Mouse (Mus musculus): ENCODE measurements at regions not wholly inside any gene's neighbourhood (a gene's known extent, or its start where the extent isn't known, plus 50 kb on each side); places are given as distances from the start of the nearest gene placed in this dataset.

DNA sequence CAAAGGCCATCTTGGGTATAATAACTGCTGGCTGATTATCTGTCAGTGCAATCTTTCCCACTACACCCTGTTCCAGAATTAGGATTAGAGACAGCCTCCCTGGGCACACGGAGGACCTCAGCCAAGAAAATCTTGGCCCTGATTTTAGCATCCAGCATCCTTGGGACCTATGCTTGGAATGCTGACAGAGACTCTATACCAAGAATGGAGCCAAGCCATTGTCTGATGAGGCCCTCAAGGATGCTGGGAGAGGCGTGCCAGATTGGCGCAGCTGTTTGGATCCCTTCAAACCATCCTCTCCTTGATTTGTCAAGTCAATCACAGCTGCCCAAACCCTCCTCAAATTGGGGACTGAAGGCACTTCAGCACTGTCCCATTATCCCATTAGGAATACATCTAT is 94.2 kb downstream of the Rbm43 start:
- WGBS, result 78% methylated on average over 3 of the region's 3 CpGs
- H3K36me3 ChIP-seq (ENCODE audit: control insufficient read depth, insufficient read depth), result no peaks in the 10 kb centered on the region
- ATAC-seq (replicated peaks; ENCODE audit: extremely low read depth, insufficient read depth, low FRiP score), result no peak

DNA sequence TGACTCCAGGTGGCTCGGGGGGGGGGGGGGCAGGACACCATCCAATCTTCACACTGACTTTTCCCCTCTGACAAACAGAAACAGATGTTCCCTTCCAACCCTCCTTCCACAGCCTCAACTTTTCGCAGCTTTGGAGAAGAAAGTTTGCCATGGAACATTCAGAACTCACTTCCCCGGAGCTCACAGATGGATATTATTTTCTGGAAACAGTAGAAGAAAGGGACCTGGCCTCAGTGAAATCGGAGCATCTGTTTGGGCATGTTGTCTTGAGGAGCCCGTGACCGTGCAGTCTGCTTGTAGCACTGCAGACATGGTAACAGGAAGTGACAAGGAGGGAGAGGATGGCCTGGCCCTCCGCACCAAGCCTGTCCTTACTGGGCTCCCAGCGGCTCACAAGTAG is 90.1 kb downstream of the Rbm43 start:
- no peak for ATAC-seq (replicated peaks; ENCODE audit: extremely low read depth, insufficient read depth, low FRiP score)
- 74% methylated on average over 8 of the region's 8 CpGs for WGBS

More for the DNA sequence above, 94.2 kb downstream of the Rbm43 start:
- no peaks in the 10 kb centered on the region for H3K4me1 ChIP-seq (ENCODE audit: control insufficient read depth, insufficient read depth, low read length)
- H3K4me3 ChIP-seq (ENCODE audit: low read length), result no peak overlapping the region
- H3K27ac ChIP-seq (ENCODE audit: low read length), result no peak overlapping the region
- H3K9ac ChIP-seq (ENCODE audit: low read length), result no peak overlapping the region
- H3K4me2 ChIP-seq (ENCODE audit: low read depth, low read length), result no peak overlapping the region
- no peaks in the 10 kb centered on the region for H3K27me3 ChIP-seq (ENCODE audit: control insufficient read depth, insufficient read depth, low read length)
- no peaks in the 10 kb centered on the region for H3K9me3 ChIP-seq (replicated peaks; ENCODE audit: control insufficient read depth, low read length)

DNA sequence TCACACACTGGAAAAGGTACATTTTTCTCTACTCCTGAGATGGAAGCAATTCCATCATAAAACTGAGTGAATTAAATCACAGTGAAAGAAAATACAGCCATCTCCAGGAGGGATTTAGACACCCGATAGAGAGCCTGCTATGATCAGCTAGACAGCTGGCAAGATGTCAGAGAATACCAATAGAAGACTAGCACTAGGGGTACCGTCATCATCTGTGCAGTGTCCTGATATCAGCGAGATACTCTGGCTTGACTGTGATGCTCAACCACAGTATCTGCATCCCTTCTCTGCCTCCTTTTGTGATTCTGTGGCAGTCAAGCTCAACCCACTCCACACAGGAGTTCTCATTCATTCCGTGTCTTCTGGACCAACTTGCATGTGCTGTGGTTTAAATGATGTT is 87.4 kb downstream of the Rbm43 start:
- no peak for ATAC-seq (replicated peaks; ENCODE audit: extremely low read depth, insufficient read depth, low FRiP score)
- H3K27me3 ChIP-seq (ENCODE audit: control insufficient read depth, insufficient read depth, low read length), result no peaks in the 10 kb centered on the region

More for the DNA sequence above, 90.1 kb downstream of the Rbm43 start:
- H3K4me3 ChIP-seq (ENCODE audit: low read length), result no peak overlapping the region
- no peak overlapping the region for H3K27ac ChIP-seq (ENCODE audit: low read length)
- no peak overlapping the region for H3K9ac ChIP-seq (ENCODE audit: low read length)
- no peaks in the 10 kb centered on the region for H3K36me3 ChIP-seq (ENCODE audit: control insufficient read depth, insufficient read depth)
- no peaks in the 10 kb centered on the region for H3K27me3 ChIP-seq (ENCODE audit: control insufficient read depth, insufficient read depth, low read length)
- no peaks in the 10 kb centered on the region for H3K4me1 ChIP-seq (ENCODE audit: control insufficient read depth, insufficient read depth, low read length)
- no peak overlapping the region for H3K4me2 ChIP-seq (ENCODE audit: low read depth, low read length)
- H3K9me3 ChIP-seq (replicated peaks; ENCODE audit: control insufficient read depth, low read length), result no peaks in the 10 kb centered on the region

DNA sequence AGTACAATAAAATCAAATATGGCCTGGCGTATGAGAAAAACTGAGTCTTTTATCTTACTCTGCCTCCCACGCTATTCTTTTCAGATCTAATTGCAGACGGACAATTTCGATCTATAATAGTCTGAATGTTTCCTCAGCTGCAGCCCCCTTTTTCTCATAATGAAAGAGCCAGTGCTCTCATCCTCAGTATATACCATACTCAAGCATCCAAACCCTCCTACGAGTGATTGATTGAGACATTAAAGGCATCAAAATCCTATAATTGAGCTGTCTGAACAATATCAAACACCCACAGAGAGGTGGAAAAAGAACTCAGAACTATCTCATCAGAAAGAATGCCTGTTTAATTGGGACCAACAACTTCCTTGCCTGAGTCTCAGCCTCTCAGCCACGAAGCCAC is 87.0 kb downstream of the Rbm43 start:
- H3K27me3 ChIP-seq (ENCODE audit: control insufficient read depth, insufficient read depth, low read length), result no peaks in the 10 kb centered on the region
- no peak overlapping the region for H3K4me2 ChIP-seq (ENCODE audit: low read depth, low read length)
- H3K9ac ChIP-seq (ENCODE audit: low read length), result no peak overlapping the region
- no peak overlapping the region for H3K27ac ChIP-seq (ENCODE audit: low read length)
- no peaks in the 10 kb centered on the region for H3K9me3 ChIP-seq (replicated peaks; ENCODE audit: control insufficient read depth, low read length)
- no peaks in the 10 kb centered on the region for H3K36me3 ChIP-seq (ENCODE audit: control insufficient read depth, insufficient read depth)
- no peak for ATAC-seq (replicated peaks; ENCODE audit: extremely low read depth, insufficient read depth, low FRiP score)
- no peaks in the 10 kb centered on the region for H3K4me1 ChIP-seq (ENCODE audit: control insufficient read depth, insufficient read depth, low read length)
- 77% methylated on average over 6 of the region's 6 CpGs for WGBS
- H3K4me3 ChIP-seq (ENCODE audit: low read length), result no peak overlapping the region

More for the DNA sequence above, 87.4 kb downstream of the Rbm43 start:
- Histone ChIP-seq H3K4me2 (ENCODE audit: low read depth, low read length) (no peak overlapping the region), H3K9ac (ENCODE audit: low read length) (no peak overlapping the region), H3K9me3 (replicated peaks; ENCODE audit: control insufficient read depth, low read length) (no peaks in the 10 kb centered on the region), H3K4me3 (ENCODE audit: low read length) (no peak overlapping the region), H3K36me3 (ENCODE audit: control insufficient read depth, insufficient read depth) (no peaks in the 10 kb centered on the region), H3K4me1 (ENCODE audit: control insufficient read depth, insufficient read depth, low read length) (no peaks in the 10 kb centered on the region), H3K27ac (ENCODE audit: low read length) (no peak overlapping the region)
- 68% methylated on average over 4 of the region's 4 CpGs for WGBS

DNA sequence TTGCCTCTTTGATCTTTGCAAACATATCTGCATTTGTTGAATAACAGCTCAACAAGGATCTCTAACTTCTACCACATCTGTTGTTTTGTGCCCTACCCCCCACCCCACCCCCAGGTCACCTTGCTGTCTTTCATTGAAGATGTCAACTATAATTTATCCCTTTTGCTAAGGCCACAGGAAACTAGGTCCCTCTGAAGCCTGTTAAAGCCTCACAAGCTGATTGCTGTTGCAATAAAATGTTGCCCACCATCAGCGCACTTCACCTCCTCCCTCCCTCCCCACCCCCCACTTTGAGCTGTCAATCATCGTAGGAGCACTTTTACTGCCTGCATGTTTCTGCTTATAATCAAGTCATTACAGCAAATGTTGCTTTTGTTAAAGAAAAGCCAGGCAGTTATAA is 86.5 kb downstream of the Rbm43 start:
- H3K9ac ChIP-seq (ENCODE audit: low read length), result no peak overlapping the region

DNA sequence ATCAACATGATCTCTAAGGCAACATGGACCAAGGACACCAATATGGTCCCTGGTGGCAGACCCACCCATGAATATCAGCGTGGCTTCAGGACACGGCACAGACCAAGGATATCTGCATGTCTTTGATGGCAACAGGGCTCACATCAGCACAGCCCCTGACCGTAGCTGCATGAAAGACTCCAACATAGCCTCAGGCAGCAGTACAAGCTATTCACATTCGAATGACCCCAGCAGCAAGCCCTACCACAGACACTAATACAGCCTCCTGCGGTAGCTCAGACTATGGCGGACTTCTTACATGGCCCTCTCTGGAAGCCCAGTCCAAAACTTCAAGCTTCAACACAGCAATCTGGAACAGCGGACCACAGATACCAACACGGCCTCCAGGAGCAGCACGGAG is 84.4 kb downstream of the Rbm43 start:
- Histone ChIP-seq H3K36me3 (ENCODE audit: control insufficient read depth, insufficient read depth) (no peaks in the 10 kb centered on the region), H3K27me3 (ENCODE audit: control insufficient read depth, insufficient read depth, low read length) (no peaks in the 10 kb centered on the region), H3K4me1 (ENCODE audit: control insufficient read depth, insufficient read depth, low read length) (no peaks in the 10 kb centered on the region), H3K4me3 (ENCODE audit: low read length) (no peak overlapping the region), H3K27ac (ENCODE audit: low read length) (no peak overlapping the region), H3K4me2 (ENCODE audit: low read depth, low read length) (no peak overlapping the region), H3K9ac (ENCODE audit: low read length) (no peak overlapping the region), H3K9me3 (replicated peaks; ENCODE audit: control insufficient read depth, low read length) (no peaks in the 10 kb centered on the region)
- WGBS, result 86% methylated on average over 9 of the region's 9 CpGs
- no peak for ATAC-seq (replicated peaks; ENCODE audit: extremely low read depth, insufficient read depth, low FRiP score)

More for the DNA sequence above, 86.5 kb downstream of the Rbm43 start:
- Histone ChIP-seq H3K4me3 (ENCODE audit: low read length) (no peak overlapping the region), H3K4me1 (ENCODE audit: control insufficient read depth, insufficient read depth, low read length) (no peaks in the 10 kb centered on the region), H3K27me3 (ENCODE audit: control insufficient read depth, insufficient read depth, low read length) (no peaks in the 10 kb centered on the region), H3K27ac (ENCODE audit: low read length) (no peak overlapping the region), H3K4me2 (ENCODE audit: low read depth, low read length) (no peak overlapping the region), H3K36me3 (ENCODE audit: control insufficient read depth, insufficient read depth) (no peaks in the 10 kb centered on the region), H3K9me3 (replicated peaks; ENCODE audit: control insufficient read depth, low read length) (no peaks in the 10 kb centered on the region)
- WGBS, result 38% methylated on average over 2 of the region's 2 CpGs
- ATAC-seq (replicated peaks; ENCODE audit: extremely low read depth, insufficient read depth, low FRiP score), result no peak

DNA sequence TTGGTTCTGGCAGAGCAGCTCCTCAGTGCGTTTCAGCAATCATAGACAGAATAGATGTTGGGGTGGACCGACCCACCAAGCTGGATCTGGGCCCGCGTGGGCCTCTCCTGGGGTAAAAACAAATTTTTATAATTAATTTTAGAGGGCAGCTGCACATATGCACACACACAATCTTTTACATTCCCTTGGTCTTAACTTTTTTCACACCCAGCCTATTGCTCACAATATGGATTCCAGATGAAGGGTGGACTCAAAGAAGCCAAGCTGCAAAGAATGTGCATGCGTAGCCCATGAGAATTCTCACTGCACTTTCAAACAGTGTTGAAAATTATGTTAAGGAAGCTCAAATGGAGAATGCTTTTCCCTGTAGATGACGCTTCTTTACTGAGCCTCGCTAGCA is 83.3 kb downstream of the Rbm43 start:
- Histone ChIP-seq H3K27me3 (ENCODE audit: control insufficient read depth, insufficient read depth, low read length) (no peaks in the 10 kb centered on the region), H3K4me1 (ENCODE audit: control insufficient read depth, insufficient read depth, low read length) (no peaks in the 10 kb centered on the region), H3K36me3 (ENCODE audit: control insufficient read depth, insufficient read depth) (no peaks in the 10 kb centered on the region), H3K27ac (ENCODE audit: low read length) (no peak overlapping the region), H3K4me3 (ENCODE audit: low read length) (no peak overlapping the region), H3K9me3 (replicated peaks; ENCODE audit: control insufficient read depth, low read length) (no peaks in the 10 kb centered on the region), H3K4me2 (ENCODE audit: low read depth, low read length) (no peak overlapping the region), H3K9ac (ENCODE audit: low read length) (no peak overlapping the region)
- no peak for ATAC-seq (replicated peaks; ENCODE audit: extremely low read depth, insufficient read depth, low FRiP score)
- 87% methylated on average over 7 of the region's 7 CpGs for WGBS

DNA sequence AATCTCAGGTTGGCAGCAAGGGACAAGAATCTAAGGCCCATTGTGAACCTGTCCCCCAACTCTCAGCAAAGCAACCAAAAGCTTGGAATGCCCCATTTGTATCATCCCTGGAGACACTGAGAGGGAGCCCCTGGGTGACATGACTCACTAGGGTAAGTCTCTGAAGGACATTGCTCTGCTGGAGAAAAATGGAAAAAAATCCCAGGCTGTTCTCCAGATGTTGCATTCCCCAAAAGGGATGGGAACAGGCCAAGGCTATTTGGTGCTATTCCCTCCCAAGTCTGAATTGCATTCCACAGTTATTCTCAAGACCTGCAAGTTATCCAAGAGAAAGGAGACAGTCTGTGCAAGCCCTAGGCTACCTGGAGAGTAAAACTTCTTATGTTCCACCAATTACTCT is 77.7 kb downstream of the Rbm43 start:
- ATAC-seq (replicated peaks; ENCODE audit: extremely low read depth, insufficient read depth, low FRiP score), result no peak
- H3K9ac ChIP-seq (ENCODE audit: low read length), result no peak overlapping the region
- no peaks in the 10 kb centered on the region for H3K4me1 ChIP-seq (ENCODE audit: control insufficient read depth, insufficient read depth, low read length)
- H3K27me3 ChIP-seq (ENCODE audit: control insufficient read depth, insufficient read depth, low read length), result no peaks in the 10 kb centered on the region
- H3K4me3 ChIP-seq (ENCODE audit: low read length), result no peak overlapping the region
- H3K27ac ChIP-seq (ENCODE audit: low read length), result no peak overlapping the region
- no peaks in the 10 kb centered on the region for H3K36me3 ChIP-seq (ENCODE audit: control insufficient read depth, insufficient read depth)
- H3K9me3 ChIP-seq (replicated peaks; ENCODE audit: control insufficient read depth, low read length), result no peaks in the 10 kb centered on the region
- H3K4me2 ChIP-seq (ENCODE audit: low read depth, low read length), result no peak overlapping the region

DNA sequence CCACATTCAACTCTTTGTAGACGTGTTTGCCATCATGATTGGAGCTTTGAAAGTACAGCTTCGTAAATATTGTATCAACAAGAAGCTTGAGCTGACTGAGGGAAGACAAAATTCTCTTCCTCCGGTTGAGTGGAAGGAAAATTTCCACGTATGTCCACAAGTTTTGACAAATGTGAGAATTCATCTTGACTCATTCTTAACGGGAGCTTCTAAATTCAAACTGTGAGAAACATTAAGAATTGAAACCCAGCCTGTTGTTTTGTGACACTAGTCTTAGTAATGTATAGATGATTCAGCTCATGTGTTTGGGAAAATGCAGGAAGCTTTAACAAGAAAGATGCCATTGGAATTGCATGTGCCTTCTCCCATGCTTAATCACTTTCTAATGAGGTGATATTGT is 68.9 kb downstream of the Rbm43 start:
- Histone ChIP-seq H3K36me3 (ENCODE audit: control insufficient read depth, insufficient read depth) (no peaks in the 10 kb centered on the region), H3K27me3 (ENCODE audit: control insufficient read depth, insufficient read depth, low read length) (no peaks in the 10 kb centered on the region), H3K4me2 (ENCODE audit: low read depth, low read length) (no peak overlapping the region), H3K9me3 (replicated peaks; ENCODE audit: control insufficient read depth, low read length) (no peaks in the 10 kb centered on the region), H3K4me3 (ENCODE audit: low read length) (no peak overlapping the region), H3K9ac (ENCODE audit: low read length) (no peak overlapping the region), H3K27ac (ENCODE audit: low read length) (no peak overlapping the region), H3K4me1 (ENCODE audit: control insufficient read depth, insufficient read depth, low read length) (no peaks in the 10 kb centered on the region)
- ATAC-seq (replicated peaks; ENCODE audit: extremely low read depth, insufficient read depth, low FRiP score), result no peak
- 83% methylated on average over 5 of the region's 5 CpGs for WGBS
